Comparison of ENCODE assay signal across 9 mouse cellular contexts in the genomic region with DNA sequence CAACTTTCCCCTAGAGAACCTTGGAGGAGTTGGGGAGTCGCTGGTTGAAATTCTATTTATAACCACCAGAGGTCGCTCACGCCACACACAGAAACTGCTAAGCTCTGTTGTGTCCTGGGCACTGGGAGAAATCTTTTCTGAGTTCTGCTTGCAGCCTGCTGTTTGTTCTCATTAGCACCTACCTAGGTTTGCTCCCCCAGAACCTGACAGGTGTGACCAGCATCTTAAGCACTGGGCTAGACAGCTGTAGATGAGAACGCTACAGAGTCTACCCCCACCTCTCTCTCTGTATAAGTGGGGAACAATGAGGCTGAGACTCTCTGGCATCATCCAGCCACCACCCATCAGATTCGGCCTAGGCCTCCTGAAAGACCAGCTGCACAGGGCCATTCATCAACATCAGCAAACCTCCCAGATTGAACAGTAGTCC. TPM values are rescaled to one million over a fixed set of nuclear protein-coding genes. Genes with fewer than 3 reads are reported as not detected.
DNase-seq lines count a peak whose midpoint lies in the region; ATAC-seq and TF ChIP-seq lines count a peak whose summit lies in the region.
"Had no signal": no experiment of that assay in that cellular context is flagged by ENCODE, and none has a peak within 500 bp of the region (broad histone marks: within the 10 kb centered on the region; RNA-seq: fewer than 3 reads in every experiment).

No protein-coding gene starts in this region.

- TF ChIP-seq POLR2A in heart, adult 2 months (IDR thresholded peaks at IDR 0.05; ENCODE audit: insufficient read depth, low read depth, low read length) = no peak

- intact Hi-C loops in heart, adult 2 months (cut with DNase I) = loop anchor here (5.0 kb wide), 2 partner anchors 1470 to 1600 kb away; no protein-coding TSS in a partner anchor
- intact Hi-C loops in left cerebral cortex, postnatal 36 days (cut with DNase I) = loop anchor here (5.0 to 10.0 kb wide), 3 partner anchors 227 to 1597 kb away; no protein-coding TSS in a partner anchor

- no peaks in the 10 kb centered on the region for H3K36me3 ChIP-seq in heart, adult 2 months (ENCODE audit: control insufficient read depth, insufficient read depth, low read length)
- no peaks in the 10 kb centered on the region for H3K36me3 ChIP-seq in heart, embryonic 11.5 days (ENCODE audit: control insufficient read depth, insufficient read depth, low read length)
- H3K36me3 ChIP-seq in ES-E14 (ENCODE audit: control insufficient read depth, insufficient read depth, low read length, poor library complexity, severe bottlenecking) = no peaks in the 10 kb centered on the region
- no peaks in the 10 kb centered on the region for H3K36me3 ChIP-seq in hindbrain, embryonic 10.5 days

- TF ChIP-seq EP300 in heart, adult 2 months (IDR thresholded peaks at IDR 0.05; ENCODE audit: insufficient read depth, low read depth, low read length) = no peak

- H3K27me3 ChIP-seq in heart, adult 2 months (ENCODE audit: control insufficient read depth, insufficient read depth, low read length) = no peaks in the 10 kb centered on the region
- H3K27me3 ChIP-seq in heart, embryonic 11.5 days (ENCODE audit: control insufficient read depth, insufficient read depth, low read length) = no peaks in the 10 kb centered on the region
- H3K27me3 ChIP-seq in hindbrain, embryonic 10.5 days (ENCODE audit: insufficient read depth, poor library complexity, severe bottlenecking) = no peaks in the 10 kb centered on the region

- no peaks in the 10 kb centered on the region for H3K79me2 ChIP-seq in heart, adult 2 months (replicated peaks; ENCODE audit: control insufficient read depth, insufficient read depth, low read length)

- peak in 1 of 2 experiments; percentile 42 for DNase-seq in heart, adult 2 months
- DNase-seq in ES-E14 (ENCODE audit: low read depth, low spot score) = peak; percentile 50
- peak; percentile 73 for DNase-seq in embryo, embryonic 10 days (ENCODE audit: low spot score)
- peak; percentile 55 for DNase-seq in hindbrain, embryonic 10.5 days (ENCODE audit: low spot score)
- peak; percentile 28 to 42 for DNase-seq in left cerebral cortex, postnatal 36 days (ENCODE audit: low spot score in 2 of 2)
- DNase-seq in naive thymus-derived CD4-positive, alpha-beta T cell, adult 2 months (ENCODE audit: low read depth) = peak; percentile 82
- DNase-seq in thymus, postnatal 4 days = peak; percentile 44

- WGBS in heart, adult 2 months = 24% methylated on average over 5 of the region's 5 CpGs
- WGBS in heart, embryonic 11.5 days (ENCODE audit: insufficient replicate concordance) = 11% methylated on average over 5 of the region's 5 CpGs
- WGBS in hindbrain, embryonic 10.5 days = 12% methylated on average over 5 of the region's 5 CpGs

- no peak overlapping the region for H3K9ac ChIP-seq in heart, adult 2 months (ENCODE audit: low read depth, low read length)
- H3K9ac ChIP-seq in heart, embryonic 11.5 days (ENCODE audit: low read depth, low read length) = no peak overlapping the region
- H3K9ac ChIP-seq in ES-E14 (ENCODE audit: insufficient read depth, low read depth, low read length, poor library complexity, severe bottlenecking) = no peak overlapping the region

- TF ChIP-seq CTCF in heart, adult 2 months (IDR thresholded peaks at IDR 0.05) = peak; percentile 97; the same call in 1 of the 2 replicates

- in situ Hi-C loops in ES-E14 (cut with MboI; ENCODE audit: low sequenced_read_pairs in 2 of 2, unreplicated experiment in 2 of 2) = no loop called here

- no peaks in the 10 kb centered on the region; the same call in 1 of the 2 replicates for H3K9me3 ChIP-seq in heart, embryonic 11.5 days (replicated peaks; ENCODE audit: control insufficient read depth, low read length)
- H3K9me3 ChIP-seq in ES-E14 (ENCODE audit: control insufficient read depth, insufficient read depth, low read depth, low read length) = no peaks in the 10 kb centered on the region
- H3K9me3 ChIP-seq in hindbrain, embryonic 10.5 days = peaks cover 12% of the 10 kb centered on the region; the same call in 1 of the 2 replicates

- no peak for ATAC-seq in heart, embryonic 11.5 days (replicated peaks; ENCODE audit: insufficient number of reproducible peaks, low FRiP score, low TSS enrichment)

- H3K4me2 ChIP-seq in heart, embryonic 11.5 days = no peak overlapping the region

- H3K4me1 ChIP-seq in heart, adult 2 months (ENCODE audit: control insufficient read depth, insufficient read depth, low read length) = no peaks in the 10 kb centered on the region
- no peaks in the 10 kb centered on the region for H3K4me1 ChIP-seq in heart, embryonic 11.5 days (ENCODE audit: control insufficient read depth, insufficient read depth, low read length)
- no peaks in the 10 kb centered on the region for H3K4me1 ChIP-seq in ES-E14 (ENCODE audit: control insufficient read depth in 2 of 2, insufficient read depth in 2 of 2, low read length in 2 of 2, poor library complexity in 1 of 2)
- H3K4me1 ChIP-seq in hindbrain, embryonic 10.5 days (replicated peaks) = no peaks in the 10 kb centered on the region

- H3K27ac ChIP-seq in heart, adult 2 months = no peak overlapping the region
- H3K27ac ChIP-seq in heart, embryonic 11.5 days (ENCODE audit: low read depth, low read length) = no peak overlapping the region
- H3K27ac ChIP-seq in ES-E14 (ENCODE audit: insufficient read depth, low read depth, low read length, poor library complexity, severe bottlenecking) = no peak overlapping the region
- H3K27ac ChIP-seq in hindbrain, embryonic 10.5 days = peak overlapping the region; percentile 18; the same call in 1 of the 2 replicates

- no peak overlapping the region for H3K4me3 ChIP-seq in heart, adult 2 months
- H3K4me3 ChIP-seq in heart, embryonic 11.5 days (ENCODE audit: low read depth, low read length) = no peak overlapping the region
- H3K4me3 ChIP-seq in ES-E14 (ENCODE audit: insufficient read depth in 1 of 2, low read depth in 1 of 2, low read length in 2 of 2, poor library complexity in 1 of 2, severe bottlenecking in 1 of 2) = no peak overlapping the region
- H3K4me3 ChIP-seq in hindbrain, embryonic 10.5 days = no peak overlapping the region
- H3K4me3 ChIP-seq: myocyte had no signal

TF ChIP-seq in ES-E14, 5 proteins besides CTCF, POLR2A, EP300 and RAD21:
- TF ChIP-seq ZC3H11A (IDR thresholded peaks at IDR 0.05; ENCODE audit: borderline replicate concordance, low read depth, low read length) (peak; percentile 70; the same call in 1 of the 2 replicates), HCFC1 (IDR thresholded peaks at IDR 0.05; ENCODE audit: borderline replicate concordance, insufficient read depth, low read length) (no peak)

RNA-seq across cellular contexts. Expression of gene Gna12, which starts 17.1 kb away (rescaled TPM):
- 100 to 1,000 TPM; 118 to 136 TPM for total RNA-seq in heart, adult 2 months (2021)
- 117 and 136 TPM in 2 replicates for polyA plus RNA-seq in heart, adult 2 months (2012; rRNA removed)
- polyA plus RNA-seq in heart, embryonic 11.5 days (2014; fragmentation: Nextera tagmentation; extraction: Ambion mirVana) = 33.1 and 34.0 TPM in 2 replicates
- 40.9 and 50.4 TPM in 2 replicates for total RNA-seq in ES-E14 (2012; rRNA removed)
- 9.9 and 11.3 TPM in 2 replicates for polyA plus RNA-seq in hindbrain, embryonic 10.5 days (2016; fragmentation: Nextera tagmentation; extraction: Ambion mirVana)
- total RNA-seq in left cerebral cortex, postnatal 36 days (2021) = 10 to 100 TPM; 67.4 to 86.6 TPM
